13 mouse cellular contexts compared by ENCODE assay signal in genomic region chr6:31145687-31146086, GRCm38 (mm10).
DNase-seq lines count a peak whose midpoint lies in the region; ATAC-seq and TF ChIP-seq lines count a peak whose summit lies in the region.
"Had no signal": no experiment of that assay in that cellular context is flagged by ENCODE, and none has a peak within 500 bp of the region (broad histone marks: within the 10 kb centered on the region; RNA-seq: fewer than 3 reads in every experiment).

No protein-coding gene starts in this region.

- no peaks in the 10 kb centered on the region for H3K4me1 ChIP-seq in liver, embryonic 13.5 days (replicated peaks)
- H3K4me1 ChIP-seq in stomach, postnatal 0 days (replicated peaks; ENCODE audit: control insufficient read depth, insufficient read depth): no peaks in the 10 kb centered on the region
- H3K4me1 ChIP-seq: embryonic facial prominence, embryonic 12.5 days; hindbrain, embryonic 12.5 days had no signal

- no peak overlapping the region for H3K9ac ChIP-seq in liver, embryonic 13.5 days
- no peak overlapping the region for H3K9ac ChIP-seq in stomach, postnatal 0 days (ENCODE audit: low read length)
- H3K9ac ChIP-seq: embryonic facial prominence, embryonic 12.5 days; forebrain, embryonic 12.5 days; hindbrain, embryonic 12.5 days had no signal

- H3K9me3 ChIP-seq in liver, embryonic 13.5 days (replicated peaks): no peaks in the 10 kb centered on the region
- no peaks in the 10 kb centered on the region for H3K9me3 ChIP-seq in stomach, postnatal 0 days (ENCODE audit: control insufficient read depth, low read length)
- H3K9me3 ChIP-seq: embryonic facial prominence, embryonic 12.5 days; forebrain, embryonic 12.5 days; hindbrain, embryonic 12.5 days had no signal

- TF ChIP-seq EP300 in stomach, postnatal 0 days (optimal IDR thresholded peaks at IDR 0.05): no peak

- no peak overlapping the region for H3K4me2 ChIP-seq in liver, embryonic 13.5 days
- no peak overlapping the region for H3K4me2 ChIP-seq in stomach, postnatal 0 days (replicated peaks; ENCODE audit: low read depth)
- H3K4me2 ChIP-seq: embryonic facial prominence, embryonic 12.5 days; forebrain, embryonic 12.5 days; heart, embryonic 11.5 days; hindbrain, embryonic 12.5 days had no signal

- no peaks in the 10 kb centered on the region for H3K27me3 ChIP-seq in liver, embryonic 13.5 days
- H3K27me3 ChIP-seq in stomach, postnatal 0 days (ENCODE audit: control insufficient read depth, insufficient read depth, low read length): no peaks in the 10 kb centered on the region
- H3K27me3 ChIP-seq: CH12.LX; embryonic facial prominence, embryonic 12.5 days; forebrain, embryonic 12.5 days; hindbrain, embryonic 12.5 days had no signal

- no peak overlapping the region for H3K4me3 ChIP-seq in liver, embryonic 13.5 days (replicated peaks)
- H3K4me3 ChIP-seq in stomach, postnatal 0 days (ENCODE audit: low read depth, low read length): no peak overlapping the region
- H3K4me3 ChIP-seq: embryonic facial prominence, embryonic 12.5 days; forebrain, embryonic 12.5 days; hindbrain, embryonic 12.5 days had no signal

- WGBS in liver, embryonic 13.5 days (ENCODE audit: insufficient replicate concordance): 66% methylated on average over 10 of the region's 10 CpGs
- 68% methylated on average over 10 of the region's 10 CpGs for WGBS in stomach, postnatal 0 days

- TF ChIP-seq CTCF in stomach, postnatal 0 days (IDR thresholded peaks at IDR 0.05; ENCODE audit: low read depth): no peak

- peak; percentile 61 for DNase-seq in heart, adult 8-10 months (ENCODE audit: low spot score)
- no peak for DNase-seq in heart, adult 9 months (ENCODE audit: low spot score in 2 of 2)
- DNase-seq in liver, embryonic 13.5 days: no peak
- peak; percentile 55 for DNase-seq in lung, postnatal 10 days
- DNase-seq in stomach, postnatal 0 days (ENCODE audit: low spot score): peak; percentile 73
- DNase-seq in MN1 (ENCODE audit: low spot score): no peak
- DNase-seq in cerebellum, postnatal 14 days: no peak
- DNase-seq: cerebellum, adult 2 months had no signal

- H3K36me3 ChIP-seq in liver, embryonic 13.5 days: no peaks in the 10 kb centered on the region
- H3K36me3 ChIP-seq in stomach, postnatal 0 days (ENCODE audit: control insufficient read depth, insufficient read depth, low read length): no peaks in the 10 kb centered on the region
- H3K36me3 ChIP-seq: embryonic facial prominence, embryonic 12.5 days; forebrain, embryonic 12.5 days; hindbrain, embryonic 12.5 days had no signal

- no peak overlapping the region for H3K27ac ChIP-seq in liver, embryonic 13.5 days
- H3K27ac ChIP-seq in stomach, postnatal 0 days (replicated peaks): no peak overlapping the region
- H3K27ac ChIP-seq: embryonic facial prominence, embryonic 12.5 days; forebrain, embryonic 12.5 days; hindbrain, embryonic 12.5 days had no signal

- ATAC-seq in liver, embryonic 13.5 days (ENCODE audit: low read depth): 0 out of 2 replicates have a peak, but pooled peaks have one; percentile 43
- peak; percentile 84 for ATAC-seq in stomach, postnatal 0 days (ENCODE audit: low FRiP score, low TSS enrichment)

Comparison
In these comparisons a context has a peak if more than half of its experiments do, and no peak if none do; other contexts are left out.
1. DNase-seq: peak in heart, adult 8-10 months (single experiment), lung, postnatal 10 days (single experiment) and stomach, postnatal 0 days (single experiment); none in heart, adult 9 months (0 of 2), liver, embryonic 13.5 days (single experiment), MN1 (single experiment) and cerebellum, postnatal 14 days (0 of 2).